In the genomic region with DNA sequence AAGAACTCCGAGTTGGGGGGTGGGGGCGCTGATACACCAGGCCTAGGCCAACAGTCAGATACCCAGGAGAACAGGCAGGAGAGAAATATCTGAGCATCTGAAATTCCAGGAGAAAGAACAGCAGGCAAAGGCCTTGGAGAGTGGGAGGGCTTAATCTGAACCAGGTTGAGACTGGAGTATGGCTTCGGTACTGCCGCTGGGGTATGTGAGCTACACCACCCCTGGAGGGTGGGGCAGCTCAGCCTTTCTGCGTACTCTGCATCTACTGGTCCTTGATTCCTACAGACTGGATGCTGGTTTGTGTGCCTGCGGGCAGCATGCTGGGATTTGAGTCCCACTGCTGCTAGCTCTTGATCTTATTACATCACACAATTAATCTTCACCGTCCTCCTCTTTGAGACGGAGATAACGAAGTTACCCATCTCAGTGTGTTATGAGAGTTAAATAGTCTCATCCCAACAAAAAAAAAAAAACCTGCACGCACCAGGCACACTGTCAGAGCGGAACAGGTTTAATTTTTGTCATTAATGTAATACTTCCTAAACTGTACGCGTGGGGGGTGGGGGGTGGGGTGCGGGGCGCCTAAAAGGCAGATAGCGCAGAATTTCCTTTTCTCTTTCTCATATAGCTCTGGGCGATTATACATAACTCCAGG, we compare ENCODE assay signal across 8 mouse cellular contexts. TPM values are rescaled to one million over a fixed set of nuclear protein-coding genes. Genes with fewer than 3 reads are reported as not detected.
DNase-seq lines count a peak whose midpoint lies in the region; ATAC-seq and TF ChIP-seq lines count a peak whose summit lies in the region.

No protein-coding gene starts in this region.

- no peaks in the 10 kb centered on the region for H3K27me3 ChIP-seq in kidney, postnatal 0 days (ENCODE audit: insufficient read depth, low read length)
- no peaks in the 10 kb centered on the region for H3K27me3 ChIP-seq in intestine, embryonic 16.5 days (replicated peaks; ENCODE audit: control insufficient read depth, insufficient read depth, low read length)
- no peaks in the 10 kb centered on the region for H3K27me3 ChIP-seq in neural tube, embryonic 14.5 days (ENCODE audit: control insufficient read depth, insufficient read depth, low read length)

- H3K4me3 ChIP-seq in kidney, postnatal 0 days (replicated peaks; ENCODE audit: low read depth, low read length): peak overlapping the region; percentile 27
- peak overlapping the region; percentile 41 for H3K4me3 ChIP-seq in intestine, embryonic 16.5 days (ENCODE audit: low read length)
- peak overlapping the region; percentile 22 for H3K4me3 ChIP-seq in neural tube, embryonic 14.5 days (ENCODE audit: low read depth, low read length)

- 25% methylated on average over 17 of the region's 17 CpGs for WGBS in kidney, postnatal 0 days
- 15% methylated on average over 17 of the region's 17 CpGs for WGBS in intestine, embryonic 16.5 days
- 25% methylated on average over 17 of the region's 17 CpGs for WGBS in neural tube, embryonic 14.5 days

- H3K27ac ChIP-seq in kidney, postnatal 0 days: no peak overlapping the region
- peak overlapping the region; percentile 77 for H3K27ac ChIP-seq in intestine, embryonic 16.5 days (ENCODE audit: low read length)
- H3K27ac ChIP-seq in neural tube, embryonic 14.5 days (ENCODE audit: low read depth, low read length): no peak overlapping the region

- H3K9me3 ChIP-seq in kidney, postnatal 0 days (replicated peaks; ENCODE audit: low read length): no peaks in the 10 kb centered on the region
- H3K9me3 ChIP-seq in intestine, embryonic 16.5 days (ENCODE audit: control insufficient read depth, low read length): no peaks in the 10 kb centered on the region
- H3K9me3 ChIP-seq in neural tube, embryonic 14.5 days (ENCODE audit: control insufficient read depth, low read length): no peaks in the 10 kb centered on the region

- ATAC-seq in kidney, postnatal 0 days (replicated peaks; ENCODE audit: low FRiP score, low read depth): no peak
- peak; percentile 10; the same call in 1 of the 2 replicates for ATAC-seq in intestine, embryonic 16.5 days
- ATAC-seq in neural tube, embryonic 14.5 days (ENCODE audit: low read depth): peak; percentile 47
- ATAC-seq in erythroid progenitor cell, adult 5-6 weeks (replicated peaks; ENCODE audit: low FRiP score, poor library complexity, severe bottlenecking): no peak

- H3K9ac ChIP-seq in kidney, postnatal 0 days (ENCODE audit: low read depth, low read length): peak overlapping the region; percentile 23; the same call in 1 of the 2 replicates
- H3K9ac ChIP-seq in intestine, embryonic 16.5 days (ENCODE audit: low read depth, low read length): peak overlapping the region; percentile 46
- 0 out of 2 replicates have a peak overlapping the region, but pooled peaks have one; percentile 17 for H3K9ac ChIP-seq in neural tube, embryonic 14.5 days (replicated peaks; ENCODE audit: low read depth, low read length)

- H3K36me3 ChIP-seq in kidney, postnatal 0 days (ENCODE audit: insufficient read depth, low read length): no peaks in the 10 kb centered on the region
- no peaks in the 10 kb centered on the region for H3K36me3 ChIP-seq in intestine, embryonic 16.5 days (ENCODE audit: control insufficient read depth, insufficient read depth, low read length)
- no peaks in the 10 kb centered on the region for H3K36me3 ChIP-seq in neural tube, embryonic 14.5 days (ENCODE audit: control insufficient read depth, insufficient read depth, low read length)

- no peak for TF ChIP-seq CTCF in kidney, postnatal 0 days (IDR thresholded peaks at IDR 0.05; ENCODE audit: low read depth)

- DNase-seq in kidney, postnatal 0 days (ENCODE audit: low spot score): no peak
- no peak for DNase-seq in kidney, postnatal 4 days
- DNase-seq in embryo, embryonic 9.5 days (ENCODE audit: extremely low spot score): peak; percentile 36
- no peak for DNase-seq in thymus, postnatal 36 days
- DNase-seq in lung, postnatal 36 days: no peak

- peak overlapping the region; percentile 66 for H3K4me2 ChIP-seq in kidney, postnatal 0 days (ENCODE audit: low read length)
- H3K4me2 ChIP-seq in intestine, embryonic 16.5 days (ENCODE audit: low read depth, low read length): peak overlapping the region; percentile 56
- H3K4me2 ChIP-seq in neural tube, embryonic 14.5 days (ENCODE audit: low read depth, low read length): peak overlapping the region; percentile 50

- H3K4me1 ChIP-seq in kidney, postnatal 0 days (replicated peaks; ENCODE audit: insufficient read depth, low read length): peaks cover 9% of the 10 kb centered on the region; the same call in 1 of the 2 replicates
- H3K4me1 ChIP-seq in intestine, embryonic 16.5 days (ENCODE audit: control insufficient read depth, insufficient read depth, low read length): peaks cover 37% of the 10 kb centered on the region
- H3K4me1 ChIP-seq in neural tube, embryonic 14.5 days (ENCODE audit: control insufficient read depth, insufficient read depth, low read length): 0 out of 2 replicates have a peak, but pooled peaks cover 5% of the 10 kb centered on the region

RNA-seq across cellular contexts. Expression of gene Ifnk, which starts 52.5 kb away (rescaled TPM):
- polyA plus RNA-seq in kidney, postnatal 0 days (2015; fragmentation: Nextera tagmentation; extraction: Ambion mirVana): not detected in 2 replicates
- 0.29 and 0.45 TPM in 2 replicates for polyA plus RNA-seq in intestine, embryonic 16.5 days (2015; fragmentation: Nextera tagmentation; extraction: Ambion mirVana)
- not detected in 2 replicates for polyA plus RNA-seq in neural tube, embryonic 14.5 days (2014; fragmentation: Nextera tagmentation; extraction: Ambion mirVana)
- total RNA-seq in erythroid progenitor cell, adult 5-6 weeks (2015; ENCODE audit: low replicate concordance): not detected in 2 replicates
- total RNA-seq in erythroid progenitor cell, adult 5-6 weeks (2017; ENCODE audit: low replicate concordance): not detected in 2 replicates

RNA-seq across cellular contexts. Expression of gene Mob3b, which starts 57.9 kb away (rescaled TPM):
- polyA plus RNA-seq in kidney, postnatal 0 days (2015; fragmentation: Nextera tagmentation; extraction: Ambion mirVana): 13.1 and 13.7 TPM in 2 replicates
- 27.3 and 27.5 TPM in 2 replicates for polyA plus RNA-seq in intestine, embryonic 16.5 days (2015; fragmentation: Nextera tagmentation; extraction: Ambion mirVana)
- polyA plus RNA-seq in neural tube, embryonic 14.5 days (2014; fragmentation: Nextera tagmentation; extraction: Ambion mirVana): 1.3 and 2.6 TPM in 2 replicates
- total RNA-seq in erythroid progenitor cell, adult 5-6 weeks (2015; ENCODE audit: low replicate concordance): under 0.01 and 4.3 TPM in 2 replicates
- total RNA-seq in erythroid progenitor cell, adult 5-6 weeks (2017; ENCODE audit: low replicate concordance): 1.2 and 1.4 TPM in 2 replicates

Comparison
In these comparisons a context has a peak if more than half of its experiments do, and no peak if none do; other contexts are left out.
1. ATAC-seq: peak in intestine, embryonic 16.5 days (single experiment) and neural tube, embryonic 14.5 days (single experiment); none in kidney, postnatal 0 days (single experiment) and erythroid progenitor cell, adult 5-6 weeks (single experiment).
2. Peak in every context shown above with its lines, with median percentiles within 50 percentile points of each other: H3K4me2 ChIP-seq, H3K4me3 ChIP-seq and H3K9ac ChIP-seq.